ENCODE assay signal across 11 mouse cellular contexts in genomic region chr3:52906823-52907564, GRCm38 (mm10).
DNase-seq lines count a peak whose midpoint lies in the region; ATAC-seq and TF ChIP-seq lines count a peak whose summit lies in the region.
"Had no signal": no experiment of that assay in that cellular context is flagged by ENCODE, and none has a peak within 500 bp of the region (broad histone marks: within the 10 kb centered on the region; RNA-seq: fewer than 3 reads in every experiment).

No protein-coding gene starts in this region.

- no peak overlapping the region for H3K4me3 ChIP-seq in cerebellum, adult 2 months (replicated peaks; ENCODE audit: insufficient read depth, low read depth, low read length)
- H3K4me3 ChIP-seq in intestine, postnatal 0 days (ENCODE audit: low read depth, low read length) = no peak overlapping the region
- H3K4me3 ChIP-seq in intestine, embryonic 15.5 days (replicated peaks) = no peak overlapping the region
- H3K4me3 ChIP-seq: forebrain, embryonic 15.5 days; stomach, embryonic 15.5 days had no signal

- no peaks in the 10 kb centered on the region for H3K9me3 ChIP-seq in intestine, postnatal 0 days (ENCODE audit: control insufficient read depth)
- no peaks in the 10 kb centered on the region for H3K9me3 ChIP-seq in intestine, embryonic 15.5 days
- H3K9me3 ChIP-seq: forebrain, embryonic 15.5 days; stomach, embryonic 15.5 days had no signal

- peak; percentile 34; the same call in 1 of the 2 replicates for TF ChIP-seq CTCF in cerebellum, adult 2 months (IDR thresholded peaks at IDR 0.05; ENCODE audit: borderline replicate concordance, insufficient read depth, low read depth, low read length)
- TF ChIP-seq CTCF in intestine, postnatal 0 days (IDR thresholded peaks at IDR 0.05; ENCODE audit: low read depth) = peak; percentile 49

- WGBS in cerebellum, adult 2 months = 78% methylated on average over 3 of the region's 3 CpGs
- 87% methylated on average over 3 of the region's 3 CpGs for WGBS in intestine, postnatal 0 days
- 89% methylated on average over 3 of the region's 3 CpGs for WGBS in intestine, embryonic 15.5 days

- H3K4me2 ChIP-seq in intestine, postnatal 0 days (replicated peaks; ENCODE audit: low read depth) = no peak overlapping the region
- H3K4me2 ChIP-seq in intestine, embryonic 15.5 days (replicated peaks) = no peak overlapping the region
- H3K4me2 ChIP-seq: forebrain, embryonic 15.5 days; stomach, embryonic 15.5 days had no signal

- TF ChIP-seq POLR2A in cerebellum, adult 2 months (IDR thresholded peaks at IDR 0.05; ENCODE audit: borderline replicate concordance, insufficient read depth, low read length) = no peak

- no peaks in the 10 kb centered on the region for H3K36me3 ChIP-seq in intestine, postnatal 0 days (ENCODE audit: control insufficient read depth, insufficient read depth)
- H3K36me3 ChIP-seq in intestine, embryonic 15.5 days = no peaks in the 10 kb centered on the region
- H3K36me3 ChIP-seq: forebrain, embryonic 15.5 days; stomach, embryonic 15.5 days had no signal

- H3K4me1 ChIP-seq in cerebellum, adult 2 months (ENCODE audit: control insufficient read depth, insufficient read depth, low read length) = no peaks in the 10 kb centered on the region
- no peaks in the 10 kb centered on the region for H3K4me1 ChIP-seq in intestine, postnatal 0 days (replicated peaks; ENCODE audit: control insufficient read depth, insufficient read depth, low read length)
- no peaks in the 10 kb centered on the region for H3K4me1 ChIP-seq in intestine, embryonic 15.5 days (replicated peaks)
- H3K4me1 ChIP-seq: stomach, embryonic 15.5 days had no signal

- H3K9ac ChIP-seq in intestine, postnatal 0 days (ENCODE audit: low read depth, low read length) = no peak overlapping the region
- no peak overlapping the region for H3K9ac ChIP-seq in intestine, embryonic 15.5 days
- H3K9ac ChIP-seq: forebrain, embryonic 15.5 days; stomach, embryonic 15.5 days had no signal

- no peaks in the 10 kb centered on the region for H3K27me3 ChIP-seq in cerebellum, adult 2 months (ENCODE audit: control insufficient read depth, insufficient read depth, low read length)
- no peaks in the 10 kb centered on the region for H3K27me3 ChIP-seq in intestine, postnatal 0 days (replicated peaks; ENCODE audit: control insufficient read depth, insufficient read depth, low read length)
- no peaks in the 10 kb centered on the region for H3K27me3 ChIP-seq in intestine, embryonic 15.5 days (replicated peaks)
- H3K27me3 ChIP-seq: forebrain, embryonic 15.5 days; stomach, embryonic 15.5 days had no signal

- H3K27ac ChIP-seq in cerebellum, adult 2 months (ENCODE audit: insufficient read depth, low read length) = no peak overlapping the region
- H3K27ac ChIP-seq in intestine, postnatal 0 days (ENCODE audit: low read depth, low read length) = no peak overlapping the region
- H3K27ac ChIP-seq in intestine, embryonic 15.5 days = no peak overlapping the region
- H3K27ac ChIP-seq: forebrain, embryonic 15.5 days; stomach, embryonic 15.5 days had no signal

- ATAC-seq in intestine, postnatal 0 days = no peak
- no peak for ATAC-seq in intestine, embryonic 15.5 days
- no peak for ATAC-seq in granulocyte monocyte progenitor cell, adult 5-6 weeks (replicated peaks; ENCODE audit: poor library complexity, severe bottlenecking)
- ATAC-seq in erythroblast, adult 5-6 weeks (replicated peaks; ENCODE audit: low FRiP score, poor library complexity, severe bottlenecking) = no peak
- ATAC-seq: forebrain, embryonic 15.5 days had no signal

- no peak for DNase-seq in cerebellum, adult 2 months
- no peak for DNase-seq in cerebellum, adult 11-12 months
- peak; percentile 58 for DNase-seq in CD4-positive, CD25-positive, alpha-beta regulatory T cell, adult 2 months (ENCODE audit: low read depth, low spot score)
- peak; percentile 49 for DNase-seq in heart, postnatal 4 days
- DNase-seq: kidney, postnatal 14 days had no signal

Comparison
In these comparisons a context has a peak if more than half of its experiments do, and no peak if none do; other contexts are left out.
1. DNase-seq: peak in CD4-positive, CD25-positive, alpha-beta regulatory T cell, adult 2 months (single experiment) and heart, postnatal 4 days (single experiment); none in cerebellum, adult 2 months (0 of 2) and cerebellum, adult 11-12 months (single experiment).